Mouse (Mus musculus) testis, adult 2 months (tissue): ENCODE data around the gene Gse1. TPM values are rescaled to one million over a fixed set of nuclear protein-coding genes. Genes with fewer than 3 reads are reported as not detected.

Experiments used
- H3K27ac ChIP-seq: fragments of 200-500 bp; 2 replicates; pipeline ENCODE4 v1.5.1; 2012; ENCODE audit warnings: low read depth, low read length; ENCODE audit not compliant: control insufficient read depth, insufficient read depth
- H3K27me3 ChIP-seq: fragments of 200-500 bp; 2 replicates; pipeline ENCODE4 v1.6.1; 2012; ENCODE audit warnings: mild to moderate bottlenecking, low read length, moderate library complexity; ENCODE audit not compliant: control insufficient read depth, insufficient read depth
- H3K36me3 ChIP-seq: fragments of 200-500 bp; 2 replicates; pipeline ENCODE4 v1.6.1; 2012; ENCODE audit warnings: mild to moderate bottlenecking, low read length; ENCODE audit not compliant: control insufficient read depth, insufficient read depth
- H3K4me1 ChIP-seq: fragments of 200-500 bp; 2 replicates; pipeline ENCODE4 v1.6.1; 2012; ENCODE audit warnings: low read length; ENCODE audit not compliant: control insufficient read depth, insufficient read depth
- H3K4me3 ChIP-seq: fragments of 200-500 bp; 2 replicates; pipeline ENCODE4 v1.5.1; 2012; ENCODE audit warnings: low read depth, mild to moderate bottlenecking, low read length, moderate library complexity, mixed read lengths; ENCODE audit not compliant: control insufficient read depth
- CTCF ChIP-seq: fragments of 200-500 bp; IDR thresholded peaks from 2 replicates; pipeline ENCODE4 v1.5.1; 2012; ENCODE audit warnings: low read depth, mild to moderate bottlenecking, inconsistent platforms, low read length, moderate library complexity; ENCODE audit not compliant: control insufficient read depth, insufficient read depth, insufficient replicate concordance
- POLR2A ChIP-seq: fragments of 200-500 bp; IDR thresholded peaks from 2 replicates; pipeline ENCODE4 v1.6.1; 2012; ENCODE audit warnings: low read depth, mild to moderate bottlenecking, inconsistent platforms, low read length, moderate library complexity; ENCODE audit not compliant: control insufficient read depth
- polyA plus RNA-seq: library from polyadenylated mRNA; depleted of rRNA; stranded (reverse); fragments of >200 nt; gene quantifications from 2 replicates; pipeline ENCODE4 v1.2.3, GENCODE M21; 2012

Gene Gse1
- polyA plus RNA-seq, 1 experiment = 4.0 TPM

DNA sequence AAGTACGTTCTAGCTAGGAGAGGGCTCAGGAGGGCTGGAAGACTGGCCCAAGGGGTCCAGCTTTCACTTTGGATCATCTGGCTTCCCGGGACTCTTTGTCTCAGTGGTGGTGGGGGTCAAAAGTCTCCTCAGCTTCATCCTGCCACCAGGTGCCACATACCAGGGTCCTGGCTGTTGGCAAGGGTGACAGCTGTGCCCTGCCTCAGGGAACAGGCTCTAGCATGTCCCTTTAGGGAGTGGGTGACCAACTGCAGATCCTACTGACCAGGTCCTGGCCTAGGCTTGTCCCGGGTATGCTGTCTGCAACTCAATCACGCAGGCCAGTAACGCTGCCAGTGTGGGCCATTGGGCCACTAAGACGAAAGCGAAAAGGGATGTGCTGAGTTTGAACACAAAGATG, 15.7 kb upstream of the Gse1 start:
- TF ChIP-seq CTCF = no peak
- TF ChIP-seq POLR2A = no peak
- Histone ChIP-seq H3K4me1 (peaks cover 5% of the 10 kb centered on the region), H3K36me3 (no peaks in the 10 kb centered on the region), H3K27me3 (no peaks in the 10 kb centered on the region), H3K4me3 (no peak overlapping the region), H3K27ac (no peak overlapping the region)

DNA sequence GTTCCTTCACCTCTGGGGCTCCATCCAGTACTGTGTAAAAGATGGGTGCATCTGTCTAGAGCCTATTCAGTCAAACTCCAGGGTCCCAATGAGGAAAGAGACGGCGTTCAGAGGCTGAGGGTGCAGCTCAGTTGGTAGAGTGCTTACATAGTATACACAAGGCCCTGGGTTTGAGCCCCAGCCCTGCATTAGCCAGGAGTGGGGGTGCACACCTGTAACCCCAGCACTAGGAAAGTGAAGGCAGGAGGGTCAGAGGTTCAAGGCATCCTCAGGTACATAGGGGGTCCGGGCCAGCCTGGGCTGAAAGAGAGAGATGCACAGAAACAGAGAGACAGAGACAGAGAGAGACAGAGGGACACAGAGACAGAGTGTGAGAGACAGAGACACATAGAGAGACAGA, 15.0 kb upstream of the Gse1 start:
- Histone ChIP-seq H3K4me1 (peaks cover 2% of the 10 kb centered on the region), H3K36me3 (no peaks in the 10 kb centered on the region), H3K27me3 (no peaks in the 10 kb centered on the region), H3K4me3 (no peak overlapping the region), H3K27ac (no peak overlapping the region)
- TF ChIP-seq POLR2A (no peak), CTCF (no peak)

DNA sequence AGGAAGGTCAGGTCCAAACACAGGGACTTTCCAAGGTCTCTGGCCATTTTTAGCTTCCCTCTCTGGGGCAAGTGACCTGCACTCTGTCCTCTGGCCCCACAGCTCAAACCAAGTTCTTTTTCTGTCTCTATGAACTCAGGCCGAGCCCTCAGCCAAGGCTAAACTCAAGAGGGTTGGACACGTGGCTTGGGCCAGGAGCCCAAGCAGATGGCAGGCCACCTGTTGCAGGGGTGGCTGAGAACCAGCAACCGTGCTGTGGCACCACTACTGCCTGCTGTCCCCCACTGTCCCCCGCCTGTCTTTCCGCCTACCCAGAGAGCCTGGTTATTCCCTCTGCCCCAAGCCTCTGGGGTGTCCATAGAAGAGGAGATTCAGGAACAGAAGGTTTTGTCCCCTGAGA, 14.3 kb upstream of the Gse1 start:
- Histone ChIP-seq H3K27ac (no peak overlapping the region; the same call in 1 of the 2 replicates), H3K4me1 (peaks cover 2% of the 10 kb centered on the region), H3K36me3 (no peaks in the 10 kb centered on the region), H3K27me3 (no peaks in the 10 kb centered on the region), H3K4me3 (no peak overlapping the region)
- no peak for TF ChIP-seq POLR2A
- no peak for TF ChIP-seq CTCF

DNA sequence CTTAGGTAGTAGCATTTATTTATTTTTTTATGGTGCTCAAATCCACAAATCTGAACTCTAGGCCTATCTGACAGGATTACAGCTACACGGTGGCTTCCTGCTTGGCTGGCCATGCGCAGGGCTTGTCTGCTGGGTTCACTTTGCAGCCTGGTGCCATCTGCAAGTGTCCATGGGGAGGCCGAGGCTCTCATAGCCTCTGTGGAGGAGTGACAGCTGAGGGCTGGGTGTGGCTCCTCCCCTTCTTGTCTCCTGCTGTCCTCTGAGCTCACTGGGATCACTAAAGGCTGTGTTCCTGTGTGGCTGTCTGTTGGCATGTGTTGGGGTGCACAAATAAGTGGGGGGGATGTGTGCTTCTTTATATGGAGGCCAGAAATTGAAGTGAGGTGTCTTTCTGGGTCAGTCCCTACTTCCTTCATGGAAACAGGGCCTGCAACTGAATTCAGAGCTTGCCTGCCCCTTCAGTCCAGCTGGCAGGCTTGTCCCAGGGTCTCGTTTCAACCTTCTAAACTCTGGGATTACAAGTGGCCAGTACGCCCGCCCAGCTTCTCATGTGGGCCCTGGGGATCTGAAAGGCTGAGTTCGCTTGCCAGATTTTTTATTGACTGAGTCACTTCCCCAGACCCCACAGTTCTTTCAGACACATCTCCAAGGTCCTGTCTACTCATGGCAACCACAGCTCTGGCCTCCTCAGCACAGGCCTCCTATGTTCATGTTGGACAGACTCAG, 12.7 kb upstream of the Gse1 start:
- TF ChIP-seq POLR2A (no peak), CTCF (no peak)
- no peaks in the 10 kb centered on the region for H3K36me3 ChIP-seq
- no peak overlapping the region for H3K4me3 ChIP-seq
- peaks cover 2% of the 10 kb centered on the region for H3K4me1 ChIP-seq
- H3K27me3 ChIP-seq = no peaks in the 10 kb centered on the region
- no peak overlapping the region for H3K27ac ChIP-seq

DNA sequence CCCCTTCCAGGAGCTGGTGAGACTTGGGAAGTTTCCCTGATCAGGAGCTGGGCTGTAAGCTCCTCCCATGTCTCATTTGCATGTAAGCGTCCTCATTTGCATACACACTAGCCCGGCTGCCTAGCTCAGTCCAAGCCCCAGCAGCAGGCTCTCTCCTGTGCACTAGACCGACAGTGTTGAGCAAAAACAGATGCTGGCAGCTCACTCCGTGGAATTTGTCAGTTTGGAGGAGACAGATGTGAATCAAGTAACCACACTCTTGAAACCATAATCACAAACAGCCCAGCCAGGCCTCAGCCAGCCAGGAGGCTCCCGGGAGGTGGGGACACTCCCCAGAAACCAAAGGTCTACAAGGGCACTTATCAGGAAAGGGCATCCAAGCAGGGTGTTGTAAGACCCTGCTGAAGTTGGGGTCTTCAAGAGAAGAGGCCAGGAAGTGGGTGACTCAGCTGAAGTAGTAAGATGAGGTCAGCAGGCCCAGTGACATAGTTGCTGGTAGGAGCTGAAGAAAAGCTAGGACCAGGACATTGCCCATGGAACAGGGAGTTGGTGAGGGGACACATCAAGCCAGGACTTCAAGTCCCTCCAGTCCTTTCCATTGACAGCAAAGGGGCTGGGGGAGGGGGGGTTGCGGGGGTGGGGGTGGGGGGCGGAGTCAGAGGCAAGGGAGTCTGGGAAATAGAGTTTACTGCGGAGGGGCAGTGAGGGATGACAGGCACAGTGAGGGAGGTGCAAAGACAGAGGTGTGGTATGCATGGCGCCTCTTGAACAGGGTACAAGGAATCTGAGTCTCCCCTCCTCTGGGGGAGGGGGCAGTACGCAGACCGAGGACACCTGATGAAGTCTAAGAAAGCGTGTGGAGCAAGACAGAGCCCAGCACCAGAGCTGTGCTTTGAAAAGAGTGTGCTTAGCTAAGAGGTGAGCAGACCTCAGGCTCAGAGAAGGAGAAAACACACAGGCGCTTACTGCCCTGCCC, 11.1 kb upstream of the Gse1 start:
- Histone ChIP-seq H3K27me3 (no peaks in the 10 kb centered on the region), H3K4me3 (no peak overlapping the region), H3K36me3 (no peaks in the 10 kb centered on the region), H3K4me1 (peaks cover 2% of the 10 kb centered on the region), H3K27ac (no peak overlapping the region)
- TF ChIP-seq CTCF (no peak), POLR2A (no peak)

DNA sequence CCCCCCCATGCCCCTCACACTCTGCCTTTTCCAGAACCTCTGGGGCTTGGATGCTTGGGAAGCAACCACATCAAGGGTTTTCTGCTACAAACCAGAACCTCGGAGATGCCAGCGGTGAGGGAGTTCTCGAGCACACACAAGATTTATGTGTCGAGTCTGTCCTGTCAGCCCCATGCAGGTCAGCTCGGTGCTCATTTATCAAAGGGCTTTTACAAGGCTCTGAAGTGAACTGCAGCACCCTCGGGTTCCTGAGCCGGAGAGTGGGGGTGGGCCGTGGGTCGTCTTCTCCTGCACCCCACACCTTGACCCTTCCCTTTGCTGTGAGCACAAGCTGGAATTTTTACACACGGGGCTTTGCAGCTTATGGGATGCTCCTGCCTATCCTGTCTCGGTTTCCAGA, 5.7 kb upstream of the Gse1 start:
- Histone ChIP-seq H3K36me3 (no peaks in the 10 kb centered on the region), H3K27me3 (no peaks in the 10 kb centered on the region), H3K4me1 (peaks cover 3% of the 10 kb centered on the region; the same call in 1 of the 2 replicates), H3K4me3 (no peak overlapping the region), H3K27ac (no peak overlapping the region)
- TF ChIP-seq CTCF (no peak), POLR2A (no peak)
